Mouse (Mus musculus): ENCODE data around the gene Cdk14.

- TF ChIP-seq CTCF (conservative IDR thresholded peaks at IDR 0.05; ENCODE audit: insufficient read depth, insufficient read length, low read depth, low read length) (no peak), POLR2A (IDR thresholded peaks at IDR 0.05; ENCODE audit: low read depth, low read length) (no peak)
Observed at GRCm38 (mm10) chr5:5032446-5032845, 387.7 kb downstream of the Cdk14 start.

All from kidney, adult 2 months (tissue).